Mouse (Mus musculus): ENCODE measurements around the gene Gpatch3.

The Gpatch3 gene

GRCm38 (mm10) chr4:133620668-133621067, 46.1 kb downstream of the Gpatch3 start:
- no peak for DNase-seq (ENCODE audit: low spot score)

GRCm38 (mm10) chr4:133622161-133622695, 47.7 kb downstream of the Gpatch3 start:
- no peak for DNase-seq (ENCODE audit: low spot score)

GRCm38 (mm10) chr4:133624830-133625229, 50.3 kb downstream of the Gpatch3 start:
- no peak for DNase-seq (ENCODE audit: low spot score)

- no peak for DNase-seq (ENCODE audit: low spot score)
These were observed 51.1 kb downstream of the Gpatch3 start for GRCm38 (mm10) chr4:133625621-133626071.

GRCm38 (mm10) chr4:133626221-133626620, 51.7 kb downstream of the Gpatch3 start:
- DNase-seq (ENCODE audit: low spot score) = no peak

GRCm38 (mm10) chr4:133626621-133627020, 52.1 kb downstream of the Gpatch3 start:
- DNase-seq (ENCODE audit: low spot score) = no peak

- DNase-seq (ENCODE audit: low spot score) = no peak
These were observed 52.5 kb downstream of the Gpatch3 start for GRCm38 (mm10) chr4:133627039-133627438.

- no peak for DNase-seq (ENCODE audit: low spot score)
These were observed 54.0 kb downstream of the Gpatch3 start for GRCm38 (mm10) chr4:133628517-133628916.

- no peak for DNase-seq (ENCODE audit: low spot score)
These were observed 54.6 kb downstream of the Gpatch3 start for GRCm38 (mm10) chr4:133629191-133629590.

- DNase-seq (ENCODE audit: low spot score) = no peak
These were observed 55.9 kb downstream of the Gpatch3 start for GRCm38 (mm10) chr4:133630326-133630920.

- no peak for DNase-seq (ENCODE audit: low spot score)
These were observed 56.7 kb downstream of the Gpatch3 start for GRCm38 (mm10) chr4:133631071-133631768.

- no peak for DNase-seq (ENCODE audit: low spot score)
These were observed 57.3 kb downstream of the Gpatch3 start for GRCm38 (mm10) chr4:133631769-133632411.

GRCm38 (mm10) chr4:133632483-133633327, 58.2 kb downstream of the Gpatch3 start:
- no peak for DNase-seq (ENCODE audit: low spot score)

GRCm38 (mm10) chr4:133633332-133634042, 58.9 kb downstream of the Gpatch3 start:
- DNase-seq (ENCODE audit: low spot score) = peak; percentile 84
